In the genomic region with DNA sequence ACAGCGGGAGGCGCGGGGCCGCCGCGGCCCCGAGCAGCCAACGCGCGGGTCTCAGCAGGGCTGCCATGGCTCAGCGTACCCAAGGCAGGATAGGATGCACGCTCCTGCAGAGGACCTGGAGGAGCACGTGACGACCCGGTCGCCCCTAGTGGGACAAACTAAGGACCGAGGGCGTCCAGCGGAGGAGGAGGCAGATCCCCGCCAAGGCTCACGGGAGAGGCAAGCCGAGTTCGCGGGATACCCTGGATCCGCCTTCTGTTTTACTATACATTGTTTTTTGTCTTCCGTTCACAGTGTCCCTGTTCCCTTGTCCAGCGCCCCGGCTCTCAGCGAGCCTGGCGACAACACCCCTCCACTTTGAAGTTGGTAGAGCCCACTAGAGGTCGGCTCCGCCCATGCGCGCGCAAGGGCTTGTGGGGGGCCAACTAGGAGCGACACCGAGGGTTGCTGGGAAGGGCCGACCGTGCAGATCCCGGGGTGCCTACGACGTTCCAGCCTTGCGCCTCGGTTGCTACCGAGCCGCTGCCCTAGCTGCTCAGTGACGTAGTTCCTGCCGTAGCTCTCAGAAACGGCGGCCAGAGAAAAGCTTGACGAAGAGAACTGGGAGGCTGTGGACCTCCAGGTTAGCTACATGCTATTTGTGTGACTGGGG, we compare ENCODE assay signal across 1 mouse cellular context.
TF ChIP-seq lines count a peak whose summit lies in the region.

A gene (minus strand): TSS at position 343 of the 652 bp plus-strand sequence.

TF ChIP-seq in myocyte, 11 proteins besides CTCF, POLR2A, EP300 and RAD21 (continued from another document):
- TF ChIP-seq CEBPB (IDR thresholded peaks at IDR 0.05; ENCODE audit: insufficient read depth, poor library complexity, severe bottlenecking): no peak
- TF ChIP-seq TCF3 (IDR thresholded peaks at IDR 0.05; ENCODE audit: insufficient read length, low read depth): no peak
